Mouse (Mus musculus) G1E-ER4 (cell line): ENCODE data around the gene Hist1h4m. TPM values are rescaled to one million over a fixed set of nuclear protein-coding genes. Genes with fewer than 3 reads are reported as not detected.
"Not testable (repeated sequence)": the region's sequence is repeated elsewhere in the genome, so short reads cannot be mapped to it uniquely, and the experiment has no call there.

Experiments
- GATA1 ChIP-seq: IDR thresholded peaks from one replicate; pipeline ENCODE4 v1.8.0; 2012; ENCODE audit warnings: low read length, inconsistent platforms
- polyA plus RNA-seq: library from polyadenylated mRNA; stranded (reverse); fragments of >175 nt; gene quantifications from 2 replicates; pipeline ENCODE4 v1.2.3, GENCODE M21; 2012

Hist1h4m gene
- polyA plus RNA-seq, 1 experiment, result 6.1 TPM

- TF ChIP-seq GATA1, result no peak
Measured at GRCm38 (mm10) chr13:21790601-21791283, 20.8 kb upstream of the Hist1h4m start.

GRCm38 (mm10) chr13:21795584-21795983 lies 16.0 kb upstream of the Hist1h4m start:
- TF ChIP-seq GATA1, result no peak

GRCm38 (mm10) chr13:21810073-21810472 lies 1.5 kb upstream of the Hist1h4m start, which contains the start of the genes Hist1h2bq and Hist1h2ao:
Hist1h2bq (minus strand) TSS chr13:21810197.
Hist1h2ao (plus strand) TSS chr13:21810465.
- TF ChIP-seq GATA1, result not testable (repeated sequence)

- no peak for TF ChIP-seq GATA1
Measured at GRCm38 (mm10) chr13:21828511-21828910, 17.0 kb downstream of the Hist1h4m start.

- no peak for TF ChIP-seq GATA1
Measured at GRCm38 (mm10) chr13:21830344-21830743, 18.8 kb downstream of the Hist1h4m start.

- not testable (repeated sequence) for TF ChIP-seq GATA1
Measured at GRCm38 (mm10) chr13:21831418-21832394, 20.2 kb downstream of the Hist1h4m start, which contains the start of gene Hist1h4n. Hist1h4n (minus strand) TSS chr13:21832196.

- TF ChIP-seq GATA1, result not testable (repeated sequence)
Measured at GRCm38 (mm10) chr13:21833461-21833860, 21.9 kb downstream of the Hist1h4m start, which contains the start of the genes Hist1h2ap and Hist1h2br. Hist1h2ap (minus strand) TSS chr13:21833507. Hist1h2br (plus strand) TSS chr13:21833743.

- TF ChIP-seq GATA1, result no peak
Measured at GRCm38 (mm10) chr13:21847883-21848282, 36.3 kb downstream of the Hist1h4m start.

- TF ChIP-seq GATA1, result no peak
Measured at GRCm38 (mm10) chr13:21852215-21852945, 40.8 kb downstream of the Hist1h4m start.

GRCm38 (mm10) chr13:21855146-21855545 lies 43.6 kb downstream of the Hist1h4m start:
- no peak for TF ChIP-seq GATA1

GRCm38 (mm10) chr13:21855698-21856162 lies 44.2 kb downstream of the Hist1h4m start:
- TF ChIP-seq GATA1, result no peak

- TF ChIP-seq GATA1, result no peak
Measured at GRCm38 (mm10) chr13:21861608-21862007, 50.1 kb downstream of the Hist1h4m start.

Other genes starting within 250 kb of the Hist1h4m start
- gene Olfr1364, start 230.0 kb upstream of the Hist1h4m start, polyA plus RNA-seq, result not detected in 2 replicates
- not detected in 2 replicates for gene Olfr1362, start 197.7 kb upstream of the Hist1h4m start, polyA plus RNA-seq
- gene Olfr11, start 169.2 kb upstream of the Hist1h4m start, polyA plus RNA-seq, result not detected in 2 replicates
- not detected in 2 replicates for gene Olfr1361, start 148.4 kb upstream of the Hist1h4m start, polyA plus RNA-seq
- not detected in 2 replicates for gene Olfr1360, start 134.3 kb upstream of the Hist1h4m start, polyA plus RNA-seq
- not detected in 2 replicates for gene Olfr1359, start 113.6 kb upstream of the Hist1h4m start, polyA plus RNA-seq
- 9.8 and 10.6 TPM in 2 replicates for gene Hist1h2bl, start 95.6 kb upstream of the Hist1h4m start, polyA plus RNA-seq
- 372 and 421 TPM in 2 replicates for gene Hist1h2ai, start 95.3 kb upstream of the Hist1h4m start, polyA plus RNA-seq
- 53.9 and 54.4 TPM in 2 replicates for gene Hist1h3h, start 94.1 kb upstream of the Hist1h4m start, polyA plus RNA-seq
- 1.9 and 2.1 TPM in 2 replicates for gene Hist1h2bm, start 89.7 kb upstream of the Hist1h4m start, polyA plus RNA-seq
- 1.9 and 2.4 TPM in 2 replicates for gene Hist1h4j, start 76.7 kb upstream of the Hist1h4m start, polyA plus RNA-seq
- gene Hist1h4k, start 61.2 kb upstream of the Hist1h4m start, polyA plus RNA-seq, result 22.6 and 25.4 TPM in 2 replicates
- 69.0 and 85.5 TPM in 2 replicates for gene Hist1h2ak, start 57.9 kb upstream of the Hist1h4m start, polyA plus RNA-seq
- 1.4 and 1.7 TPM in 2 replicates for gene Hist1h2bn, start 57.6 kb upstream of the Hist1h4m start, polyA plus RNA-seq
- 3.3 and 4.5 TPM in 2 replicates for gene Hist1h1b, start 31.1 kb upstream of the Hist1h4m start, polyA plus RNA-seq
- gene Hist1h3i, start 28.4 kb upstream of the Hist1h4m start, polyA plus RNA-seq, result 36.7 and 37.8 TPM in 2 replicates
- 16.6 and 26.9 TPM in 2 replicates for gene Hist1h2an, start 24.5 kb upstream of the Hist1h4m start, polyA plus RNA-seq
- 5.5 and 8.7 TPM in 2 replicates for gene Hist1h2bp, start 24.3 kb upstream of the Hist1h4m start, polyA plus RNA-seq
- 14.0 and 15.0 TPM in 2 replicates for gene Hist1h2bq, start 1.5 kb upstream of the Hist1h4m start, polyA plus RNA-seq
- 4,601 and 5,007 TPM in 2 replicates for gene Hist1h2ao, start 1.3 kb upstream of the Hist1h4m start, polyA plus RNA-seq
- gene Hist1h4n, start 20.4 kb downstream of the Hist1h4m start, polyA plus RNA-seq, result 16.6 and 26.1 TPM in 2 replicates
- 9,534 and 19,469 TPM in 2 replicates for gene Hist1h2ap, start 21.8 kb downstream of the Hist1h4m start, polyA plus RNA-seq
- 13.3 and 14.2 TPM in 2 replicates for gene Hist1h2br, start 22.0 kb downstream of the Hist1h4m start, polyA plus RNA-seq
- 0.03 and 0.06 TPM in 2 replicates for gene Zfp184, start 133.3 kb downstream of the Hist1h4m start, polyA plus RNA-seq
- not detected in 2 replicates for gene Pom121l2, start 169.4 kb downstream of the Hist1h4m start, polyA plus RNA-seq
- gene Prss16, start 198.0 kb downstream of the Hist1h4m start, polyA plus RNA-seq, result 0.49 and 0.73 TPM in 2 replicates
- 3,459 and 5,297 TPM in 2 replicates for gene Hist1h2ah, start 223.8 kb downstream of the Hist1h4m start, polyA plus RNA-seq
- 15.3 and 22.3 TPM in 2 replicates for gene Hist1h2bk, start 224.1 kb downstream of the Hist1h4m start, polyA plus RNA-seq
- 14.0 and 14.4 TPM in 2 replicates for gene Hist1h4i, start 229.6 kb downstream of the Hist1h4m start, polyA plus RNA-seq
- gene Hist1h2ag, start 231.2 kb downstream of the Hist1h4m start, polyA plus RNA-seq, result 29.1 and 41.5 TPM in 2 replicates
- gene Hist1h2bj, start 231.5 kb downstream of the Hist1h4m start, polyA plus RNA-seq, result 16.2 and 22.5 TPM in 2 replicates